Comparison of ENCODE assay signal across 8 mouse cellular contexts in genomic region chr9:48723511-48724304, GRCm38 (mm10).
DNase-seq lines count a peak whose midpoint lies in the region; ATAC-seq and TF ChIP-seq lines count a peak whose summit lies in the region.

No protein-coding gene starts in this region.

- H3K27me3 ChIP-seq in forebrain, embryonic 10.5 days (ENCODE audit: poor library complexity, severe bottlenecking) = peaks cover 5% of the 10 kb centered on the region; the same call in 1 of the 2 replicates
- peaks cover 8% of the 10 kb centered on the region; the same call in 1 of the 2 replicates for H3K27me3 ChIP-seq in forebrain, embryonic 13.5 days
- peaks cover 2% of the 10 kb centered on the region; the same call in 1 of the 2 replicates for H3K27me3 ChIP-seq in lung, embryonic 14.5 days (ENCODE audit: insufficient read depth, low read length)
- no peaks in the 10 kb centered on the region for H3K27me3 ChIP-seq in stomach, embryonic 16.5 days (ENCODE audit: control insufficient read depth, insufficient read depth, low read length)

- no peak for TF ChIP-seq CTCF in lung, embryonic 14.5 days (IDR thresholded peaks at IDR 0.05; ENCODE audit: low read depth)

- no peak for ATAC-seq in forebrain, embryonic 13.5 days
- peak; percentile 80 for ATAC-seq in lung, embryonic 14.5 days (ENCODE audit: insufficient read depth)
- ATAC-seq in stomach, embryonic 16.5 days (ENCODE audit: insufficient read depth, low FRiP score) = peak; percentile 92
- ATAC-seq in CD4-positive, CD25-positive, alpha-beta regulatory T cell, adult 4 months = no peak

- H3K4me1 ChIP-seq in forebrain, embryonic 10.5 days = peaks cover 52% of the 10 kb centered on the region
- H3K4me1 ChIP-seq in forebrain, embryonic 13.5 days = peaks cover 13% of the 10 kb centered on the region
- peaks cover 11% of the 10 kb centered on the region for H3K4me1 ChIP-seq in lung, embryonic 14.5 days (ENCODE audit: insufficient read depth)
- H3K4me1 ChIP-seq in stomach, embryonic 16.5 days (ENCODE audit: control insufficient read depth, insufficient read depth, low read length) = peaks cover 21% of the 10 kb centered on the region

- H3K36me3 ChIP-seq in forebrain, embryonic 10.5 days (replicated peaks) = peaks cover 13% of the 10 kb centered on the region
- H3K36me3 ChIP-seq in forebrain, embryonic 13.5 days (ENCODE audit: poor library complexity, severe bottlenecking) = no peaks in the 10 kb centered on the region
- H3K36me3 ChIP-seq in lung, embryonic 14.5 days (ENCODE audit: insufficient read depth) = no peaks in the 10 kb centered on the region
- no peaks in the 10 kb centered on the region for H3K36me3 ChIP-seq in stomach, embryonic 16.5 days (ENCODE audit: control insufficient read depth, insufficient read depth, low read length)

- DNase-seq in forebrain, embryonic 10.5 days (ENCODE audit: extremely low spot score, low spot score) = no peak
- peak; percentile 67 for DNase-seq in adrenal gland, adult 8-10 months
- peak; percentile 98 for DNase-seq in heart, adult 8-10 months (ENCODE audit: low spot score)
- DNase-seq in layer of hippocampus, adult 11-12 months (ENCODE audit: low spot score) = peak; percentile 89
- peak; percentile 66 for DNase-seq in lung, embryonic 14.5 days

- H3K4me3 ChIP-seq in forebrain, embryonic 10.5 days = no peak overlapping the region
- H3K4me3 ChIP-seq in forebrain, embryonic 13.5 days = no peak overlapping the region
- no peak overlapping the region for H3K4me3 ChIP-seq in lung, embryonic 14.5 days (ENCODE audit: low read depth, low read length)
- H3K4me3 ChIP-seq in stomach, embryonic 16.5 days (replicated peaks; ENCODE audit: low read length) = no peak overlapping the region

- 80% methylated on average over 10 of the region's 10 CpGs for WGBS in forebrain, embryonic 10.5 days
- WGBS in forebrain, embryonic 13.5 days = 64% methylated on average over 10 of the region's 10 CpGs
- 12% methylated on average over 10 of the region's 10 CpGs for WGBS in lung, embryonic 14.5 days
- 17% methylated on average over 10 of the region's 10 CpGs for WGBS in stomach, embryonic 16.5 days

- H3K9ac ChIP-seq in forebrain, embryonic 13.5 days = no peak overlapping the region
- peak overlapping the region; percentile 13; the same call in 1 of the 2 replicates for H3K9ac ChIP-seq in lung, embryonic 14.5 days
- H3K9ac ChIP-seq in stomach, embryonic 16.5 days (ENCODE audit: low read length) = peak overlapping the region; percentile 55

- H3K27ac ChIP-seq in forebrain, embryonic 10.5 days = peak overlapping the region; percentile 0; the same call in 1 of the 2 replicates
- no peak overlapping the region for H3K27ac ChIP-seq in forebrain, embryonic 13.5 days
- H3K27ac ChIP-seq in lung, embryonic 14.5 days (ENCODE audit: low read depth) = peak overlapping the region; percentile 42; the same call in 1 of the 2 replicates
- H3K27ac ChIP-seq in stomach, embryonic 16.5 days (ENCODE audit: low read length) = peak overlapping the region; percentile 90

- H3K9me3 ChIP-seq in forebrain, embryonic 10.5 days = no peaks in the 10 kb centered on the region
- no peaks in the 10 kb centered on the region for H3K9me3 ChIP-seq in forebrain, embryonic 13.5 days (replicated peaks)
- no peaks in the 10 kb centered on the region for H3K9me3 ChIP-seq in lung, embryonic 14.5 days (ENCODE audit: low read depth, low read length)
- no peaks in the 10 kb centered on the region for H3K9me3 ChIP-seq in stomach, embryonic 16.5 days (replicated peaks; ENCODE audit: control insufficient read depth, low read length)

- H3K4me2 ChIP-seq in forebrain, embryonic 13.5 days = no peak overlapping the region
- no peak overlapping the region; the same call in 1 of the 2 replicates for H3K4me2 ChIP-seq in lung, embryonic 14.5 days
- peak overlapping the region; percentile 3; the same call in 1 of the 2 replicates for H3K4me2 ChIP-seq in stomach, embryonic 16.5 days (ENCODE audit: low read depth, low read length)

Comparison
In these comparisons a context has a peak if more than half of its experiments do, and no peak if none do; other contexts are left out.
1. ATAC-seq: peak in lung, embryonic 14.5 days (single experiment) and stomach, embryonic 16.5 days (single experiment); none in forebrain, embryonic 13.5 days (single experiment) and CD4-positive, CD25-positive, alpha-beta regulatory T cell, adult 4 months (single experiment).